Mouse (Mus musculus) erythroblast, embryonic 14.5 days (primary cell): ENCODE measurements around the gene Gm36210.

Source experiments
- GATA1 ChIP-seq: IDR thresholded peaks from 2 replicates; pipeline ENCODE4 v1.6.1; 2012; ENCODE audit warnings: low read length, inconsistent platforms, mixed read lengths
- TAL1 ChIP-seq: IDR thresholded peaks from 3 replicates; pipeline ENCODE4 v1.6.1; 2012; ENCODE audit warnings: low read length, inconsistent platforms, mixed read lengths

DNA sequence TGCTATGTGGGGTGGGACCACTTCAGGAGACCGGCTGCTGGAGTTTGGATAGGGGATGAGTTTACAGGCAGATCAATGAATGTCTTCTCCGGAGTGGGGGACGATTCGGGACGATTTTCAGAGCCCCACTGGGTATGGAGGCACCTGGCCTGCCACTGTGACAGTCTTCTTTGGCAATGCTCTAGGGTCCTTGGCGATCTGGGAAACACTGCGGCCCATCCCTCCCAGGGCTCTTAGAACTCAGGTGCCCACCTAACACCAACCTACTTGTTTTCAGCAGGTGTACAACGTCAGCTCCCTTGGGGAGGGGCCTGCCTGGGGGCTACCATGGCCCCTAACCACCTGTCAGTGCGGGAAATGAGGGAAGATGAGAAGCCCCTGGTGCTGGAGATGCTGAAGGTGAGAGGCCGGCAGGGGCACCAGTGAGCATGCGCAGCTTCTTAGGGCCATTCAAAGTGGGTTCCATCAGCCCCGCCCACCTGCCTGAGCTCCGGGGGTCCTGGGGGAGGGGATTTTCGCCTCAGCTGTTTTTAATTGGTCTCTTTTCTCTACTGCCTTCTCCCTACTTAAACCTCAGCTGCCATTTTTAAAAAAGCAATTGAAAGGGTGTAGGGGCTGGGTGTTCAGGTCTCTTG, 16.7 kb upstream of the Gm36210 start:
- TF ChIP-seq TAL1 (no peak), GATA1 (no peak)
